Mouse (Mus musculus) layer of hippocampus, postnatal 36 days (tissue): ENCODE measurements at regions not wholly inside any gene's neighbourhood (a gene's known extent, or its start where the extent isn't known, plus 50 kb on each side); places are given as distances from the start of the nearest gene placed in this dataset.

Experiments
- DNase-seq, 2 experiments: peaks; one replicate each; pipeline ENCODE4 v3.0.0; 2022

DNA sequence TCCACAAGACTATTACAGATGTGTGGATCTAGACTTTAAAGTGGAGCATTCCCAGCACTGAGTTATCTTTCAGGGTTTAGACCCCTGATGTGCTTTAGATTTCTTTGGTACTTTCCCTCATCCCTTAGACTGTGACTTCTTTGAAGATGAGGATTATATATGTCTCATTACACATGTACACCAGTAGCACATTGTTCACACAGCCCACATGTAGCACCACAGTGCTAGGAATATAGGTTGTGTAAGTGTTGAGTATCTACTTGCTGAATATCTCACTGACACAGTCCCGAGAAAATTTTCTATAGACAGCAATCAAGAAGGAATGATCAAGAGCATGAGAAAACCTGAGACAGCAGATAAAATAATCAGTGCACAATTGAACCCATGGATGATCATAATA is 243.4 kb upstream of the Brinp1 start:
- DNase-seq: no peak

DNA sequence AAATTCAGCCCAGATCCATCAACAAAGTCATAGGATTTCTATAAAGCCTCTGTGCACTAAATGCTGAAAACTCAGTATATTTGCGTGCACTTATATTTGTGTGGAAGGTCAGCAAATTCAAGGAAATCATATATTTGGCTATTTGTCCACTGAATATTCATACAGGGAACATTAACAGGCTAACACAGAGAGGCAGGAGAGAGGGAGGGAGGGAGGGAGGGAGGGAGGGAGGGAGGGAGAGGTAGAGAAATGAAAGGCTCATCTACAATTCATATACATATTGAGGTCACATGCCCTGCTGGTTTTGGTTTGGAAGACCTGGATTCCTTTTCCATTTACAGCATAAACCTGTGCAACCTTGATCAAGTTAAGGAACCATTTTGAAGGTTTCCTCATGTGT is 241.9 kb upstream of the Brinp1 start:
- DNase-seq: no peak

GRCm38 (mm10) chr4:69195645-69196044 is 241.4 kb upstream of the Brinp1 start:
- DNase-seq: peak; percentile 60 to 80
